Mouse (Mus musculus) gastrocnemius, adult 8-10 months (tissue): ENCODE measurements around the gene Sema4d. TPM values are rescaled to one million over a fixed set of nuclear protein-coding genes. Genes with fewer than 3 reads are reported as not detected.

Experiments
- DNase-seq, 2 experiments: peaks; one replicate each; pipeline ENCODE4 v3.0.0; 2022; ENCODE audit warnings: low spot score in 2 of 2
- total RNA-seq, 4 experiments: library from RNA; stranded (reverse); gene quantifications; 2 replicates each; pipeline ENCODE4 v1.2.4; 2022

Sema4d gene
- total RNA-seq, 4 experiments from 2014 or later = 127 to 151 (median 139) TPM

DNA sequence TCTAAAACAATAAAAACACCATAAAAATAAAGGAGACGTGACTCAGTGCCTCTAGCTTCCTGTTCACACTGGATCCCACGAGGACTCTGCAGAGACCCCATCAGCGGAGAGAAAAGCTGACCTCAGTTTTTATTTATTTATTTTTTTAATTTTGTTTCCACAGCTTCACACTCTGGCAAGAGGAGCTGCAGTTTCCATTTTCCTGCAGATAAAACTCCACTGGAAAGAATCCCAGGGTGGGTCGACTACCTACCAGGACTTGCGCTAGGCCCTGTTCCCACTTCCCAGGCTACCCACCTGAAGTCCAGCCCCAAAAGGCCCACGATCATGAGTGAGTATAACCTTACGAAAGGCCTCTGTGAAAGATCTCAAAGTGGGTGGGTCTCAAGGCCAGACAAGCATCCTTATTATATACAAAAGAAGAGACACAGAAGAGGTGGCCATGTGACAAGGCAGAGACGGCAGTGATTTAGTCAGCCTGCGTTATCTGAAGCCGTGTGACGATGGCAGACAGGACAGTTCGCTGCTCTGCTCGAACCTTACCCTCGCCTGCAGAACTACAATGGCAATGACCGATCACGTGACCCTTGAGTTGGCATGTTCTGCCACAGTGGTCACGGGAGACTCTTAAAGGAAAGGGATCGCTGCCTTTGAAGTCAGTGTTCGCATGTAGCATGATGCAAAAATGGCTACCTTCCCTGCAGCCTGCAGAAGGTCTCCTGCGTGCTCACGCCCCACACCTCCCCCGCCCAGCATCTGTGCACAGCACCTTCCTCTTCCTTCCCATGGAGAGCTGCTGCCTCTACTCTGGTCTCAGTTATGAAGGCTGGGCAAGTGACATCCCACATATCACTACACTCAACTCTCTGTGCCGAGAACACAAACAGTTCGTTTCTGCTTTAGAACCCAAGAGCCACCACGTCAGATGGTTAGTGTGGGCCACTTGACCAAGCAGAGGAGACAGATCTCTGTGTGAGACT, 14.3 kb downstream of the Sema4d start:
- no peak for DNase-seq

DNA sequence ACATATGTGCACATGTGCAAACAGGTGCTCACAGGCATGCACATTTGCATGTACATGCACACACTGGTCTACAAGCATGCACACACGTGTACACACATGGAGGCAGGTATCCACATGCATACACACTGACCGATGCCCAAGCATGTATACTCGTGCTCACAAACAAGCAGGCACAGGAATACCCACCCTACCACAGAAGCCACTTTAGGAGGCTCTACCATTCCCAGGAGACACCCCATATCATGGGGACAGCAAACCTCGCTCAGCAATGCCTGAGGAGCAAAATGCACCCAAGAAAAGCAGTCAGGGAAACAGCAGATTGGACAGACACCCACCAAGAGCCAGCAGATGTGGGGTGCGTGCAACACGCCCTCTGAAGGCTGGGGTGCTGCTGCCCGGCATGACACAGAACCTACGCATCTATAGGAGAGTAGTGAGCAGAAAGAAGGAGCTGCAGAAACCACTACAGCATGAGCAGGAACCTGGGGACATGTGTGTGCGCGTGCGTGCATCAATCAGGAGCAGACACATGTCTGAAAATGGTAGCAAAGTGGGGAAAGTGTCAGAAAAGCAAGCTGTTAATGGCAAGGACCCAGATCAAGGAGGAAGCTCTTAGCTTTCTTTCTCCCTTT, 15.1 kb downstream of the Sema4d start:
- no peak for DNase-seq

GRCm38 (mm10) chr13:51777738-51778274, 15.7 kb downstream of the Sema4d start:
- peak in 1 of 2 experiments; percentile 20 for DNase-seq

DNA sequence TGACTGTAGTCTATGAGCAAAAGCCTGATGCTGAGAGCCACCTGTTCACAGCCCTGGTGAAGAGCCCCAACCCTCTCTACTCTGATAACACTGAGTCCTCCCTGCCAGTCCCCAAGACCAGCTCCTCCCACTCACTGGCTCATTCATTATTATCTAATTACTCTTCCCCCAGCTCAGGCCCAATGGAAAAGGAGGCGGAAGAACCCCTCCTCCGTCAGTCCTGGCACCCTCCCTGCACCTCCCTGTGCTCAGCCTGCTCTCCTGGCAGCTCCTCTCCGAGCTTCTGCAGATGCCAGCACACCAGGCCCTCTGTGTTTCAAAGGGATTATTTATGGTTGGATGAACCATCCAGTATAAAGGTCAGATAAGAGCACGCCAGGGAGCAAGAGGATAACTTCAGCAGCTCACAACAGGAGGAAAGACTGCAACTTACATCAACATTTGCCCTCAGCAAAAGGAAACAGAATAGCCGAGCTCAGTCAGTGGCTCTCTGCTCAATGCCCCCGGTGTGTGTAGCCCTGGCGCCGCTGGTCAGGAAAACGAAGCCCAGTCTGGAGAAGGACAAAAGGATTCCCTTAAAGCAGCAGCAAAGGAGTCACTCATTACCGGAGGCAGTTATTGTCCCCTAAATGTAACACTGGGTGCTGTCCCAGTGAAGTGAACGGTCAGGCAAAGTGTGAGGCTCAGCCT, 16.4 kb downstream of the Sema4d start:
- peak; percentile 81 to 88 for DNase-seq

GRCm38 (mm10) chr13:51776160-51776737, 17.3 kb downstream of the Sema4d start:
- DNase-seq = no peak

DNA sequence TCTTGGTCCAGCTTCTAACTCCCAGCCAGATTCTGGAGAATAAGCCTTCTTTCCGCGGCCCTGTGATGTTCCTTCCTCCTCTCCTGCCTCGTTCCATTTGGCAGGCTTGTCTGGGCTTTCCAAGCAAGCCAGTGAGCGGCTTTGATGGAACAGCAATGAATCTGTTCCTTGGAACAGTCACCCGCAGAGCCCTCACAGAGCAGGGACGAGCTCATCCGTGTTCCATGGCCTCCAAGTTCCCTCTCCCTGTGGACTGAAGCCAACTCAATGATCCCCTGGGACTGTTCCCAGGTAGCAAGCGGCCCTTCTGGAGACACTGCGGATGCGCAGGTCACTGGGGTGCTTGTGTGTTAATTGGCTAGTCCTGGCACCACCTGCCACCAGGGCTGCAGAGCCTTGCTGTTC, 21.7 kb downstream of the Sema4d start:
- DNase-seq = no peak

GRCm38 (mm10) chr13:51770647-51771427, 22.7 kb downstream of the Sema4d start:
- no peak for DNase-seq

DNA sequence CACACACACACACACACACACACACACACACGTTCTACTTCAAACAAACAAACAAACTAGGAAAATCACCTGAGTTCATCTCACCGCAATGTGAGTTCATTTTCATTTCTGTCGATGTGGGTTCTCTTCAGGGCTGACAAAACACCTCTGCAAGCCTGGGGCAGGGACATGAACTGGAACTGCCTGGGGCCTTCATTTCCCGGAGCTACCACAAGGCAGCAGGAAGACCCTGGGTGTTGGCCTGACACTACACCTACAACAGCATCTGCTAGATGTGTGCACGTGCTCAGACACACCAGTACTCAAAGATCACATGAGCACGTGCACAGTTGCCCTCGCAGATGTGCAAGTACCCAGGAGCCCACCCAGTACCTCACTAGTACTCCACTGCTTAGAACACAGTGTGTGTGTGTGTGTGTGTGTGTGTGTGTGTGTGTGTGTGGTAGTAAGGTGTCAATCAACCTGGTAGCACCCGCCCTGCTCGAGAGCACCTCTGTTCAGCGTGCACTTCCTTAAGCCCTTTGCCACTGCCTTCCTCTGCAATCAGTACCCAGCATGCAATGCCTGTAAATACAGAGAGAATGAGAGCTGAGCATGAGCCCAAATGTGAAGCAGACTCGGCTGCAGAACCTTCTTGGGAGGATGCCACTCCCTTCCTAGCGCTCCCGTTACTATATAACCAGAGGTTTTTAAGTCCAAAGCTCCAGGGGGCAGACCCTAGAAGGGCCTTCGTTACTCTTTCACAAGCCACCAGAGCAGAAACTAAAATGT, 25.4 kb downstream of the Sema4d start:
- no peak for DNase-seq

DNA sequence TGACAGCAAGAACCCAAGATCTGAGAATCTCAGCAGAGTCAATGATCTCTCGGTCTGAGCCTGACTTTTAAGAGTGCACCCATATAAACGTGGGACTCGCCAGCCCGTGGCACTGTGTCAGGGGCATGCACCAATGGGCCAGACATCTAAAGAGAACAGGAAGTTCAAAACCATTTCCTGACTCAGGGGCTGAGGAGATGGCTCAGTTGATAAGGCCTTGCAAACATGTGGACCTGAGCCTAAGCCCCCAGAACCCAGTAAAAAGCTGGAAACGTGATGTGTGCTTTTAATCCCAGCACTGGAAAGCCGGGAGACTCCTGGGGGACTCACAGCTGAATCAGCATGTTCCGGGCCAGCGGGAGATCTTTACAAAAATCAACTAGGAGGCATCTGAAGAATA, 26.0 kb downstream of the Sema4d start:
- no peak for DNase-seq

DNA sequence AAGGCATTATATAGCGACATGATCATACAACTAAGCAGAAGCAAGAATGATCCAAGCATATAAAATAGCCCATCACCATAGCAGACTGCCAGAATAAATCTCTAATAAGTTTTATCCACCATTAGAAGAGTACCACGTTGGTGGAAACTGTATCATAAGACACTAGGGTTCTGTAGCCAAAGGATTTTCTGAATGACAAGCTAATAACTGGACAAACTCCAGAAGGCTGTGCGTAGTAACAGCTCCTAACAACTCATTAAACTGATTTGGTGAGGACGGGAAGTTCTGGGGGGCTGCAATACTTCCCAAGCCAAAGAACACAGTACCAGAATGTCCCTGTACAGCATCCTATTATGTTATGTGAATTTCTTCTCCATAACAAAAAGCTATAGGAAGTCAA, 26.8 kb downstream of the Sema4d start:
- no peak for DNase-seq

DNA sequence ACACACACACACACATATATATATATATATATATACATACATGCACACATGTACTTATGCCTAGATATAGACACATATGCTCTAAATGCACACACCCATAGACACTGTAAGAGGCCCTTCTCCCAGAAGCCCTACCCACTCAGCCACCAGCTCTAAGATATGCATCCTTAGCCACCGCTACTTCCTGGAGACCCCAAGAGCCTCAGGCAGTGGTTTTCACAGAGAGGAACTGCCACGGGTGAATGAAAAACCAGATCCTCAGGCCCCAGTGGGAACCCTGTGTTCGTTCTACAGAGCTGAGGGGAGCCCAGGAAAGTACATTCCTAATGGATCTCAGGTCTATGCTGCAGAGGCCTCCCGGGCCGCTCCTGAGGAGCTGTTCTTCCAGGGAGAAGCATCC, 28.2 kb downstream of the Sema4d start:
- no peak for DNase-seq

DNA sequence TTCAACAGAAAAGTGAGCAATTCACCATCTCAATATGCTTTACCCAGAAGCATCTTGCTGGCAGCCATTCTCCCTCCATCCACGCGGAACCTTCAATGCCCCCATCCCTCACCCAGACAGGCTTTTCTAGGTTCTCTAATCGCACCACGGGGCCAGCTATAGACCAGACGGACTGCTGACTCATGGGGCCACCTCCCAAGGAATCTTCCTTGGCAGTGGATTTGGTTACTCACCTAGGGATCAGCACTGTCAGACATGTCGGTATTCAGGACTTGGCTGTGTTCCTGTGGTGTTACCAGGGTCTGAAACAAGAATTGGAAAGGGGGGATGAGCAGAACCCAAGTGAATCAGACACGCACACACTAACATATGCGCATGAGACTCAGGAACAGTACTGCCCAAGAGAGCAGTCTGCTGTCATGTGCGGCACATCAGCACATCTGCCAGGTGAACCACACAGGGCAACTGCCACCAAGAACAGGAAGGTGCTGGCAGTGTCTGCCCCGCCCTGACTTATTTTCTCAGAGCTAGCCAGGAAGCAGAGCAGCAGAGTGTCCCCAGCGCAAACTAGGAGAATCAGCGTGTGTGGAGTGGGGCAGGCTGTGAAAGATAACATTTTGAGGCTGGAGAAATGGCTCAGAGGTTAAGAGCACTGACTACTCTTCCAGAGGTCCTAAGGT, 30.4 kb downstream of the Sema4d start:
- DNase-seq = no peak

DNA sequence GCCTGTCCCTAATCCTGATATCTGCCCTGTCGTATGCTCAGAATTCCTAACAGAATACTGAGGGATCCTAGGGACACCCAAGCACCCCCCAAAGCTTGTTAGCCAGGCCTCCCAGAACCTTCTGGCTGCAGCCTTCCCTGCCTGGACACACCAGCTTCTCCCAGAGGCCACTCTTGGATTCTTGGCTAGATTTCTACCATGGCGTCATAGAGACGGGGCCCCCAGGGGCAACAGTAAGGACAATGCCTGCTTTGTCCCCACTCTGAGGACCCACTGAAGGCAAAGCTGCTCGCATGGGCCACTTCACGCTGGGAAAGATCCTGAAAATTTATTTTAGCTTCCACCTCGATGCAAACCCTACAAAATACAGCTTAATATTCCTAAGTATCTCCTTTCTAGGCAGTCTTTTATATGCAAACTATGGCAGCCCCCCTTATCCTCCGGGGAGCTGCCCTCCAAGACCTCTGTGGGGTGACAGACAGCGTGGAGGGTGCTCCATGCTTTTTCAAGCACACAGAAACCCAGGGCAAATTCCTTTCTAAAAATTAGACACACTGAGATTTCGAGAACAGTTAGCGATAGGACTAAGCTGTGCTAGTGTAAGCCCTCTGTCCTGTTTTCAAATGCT, 32.2 kb downstream of the Sema4d start:
- no peak for DNase-seq

DNA sequence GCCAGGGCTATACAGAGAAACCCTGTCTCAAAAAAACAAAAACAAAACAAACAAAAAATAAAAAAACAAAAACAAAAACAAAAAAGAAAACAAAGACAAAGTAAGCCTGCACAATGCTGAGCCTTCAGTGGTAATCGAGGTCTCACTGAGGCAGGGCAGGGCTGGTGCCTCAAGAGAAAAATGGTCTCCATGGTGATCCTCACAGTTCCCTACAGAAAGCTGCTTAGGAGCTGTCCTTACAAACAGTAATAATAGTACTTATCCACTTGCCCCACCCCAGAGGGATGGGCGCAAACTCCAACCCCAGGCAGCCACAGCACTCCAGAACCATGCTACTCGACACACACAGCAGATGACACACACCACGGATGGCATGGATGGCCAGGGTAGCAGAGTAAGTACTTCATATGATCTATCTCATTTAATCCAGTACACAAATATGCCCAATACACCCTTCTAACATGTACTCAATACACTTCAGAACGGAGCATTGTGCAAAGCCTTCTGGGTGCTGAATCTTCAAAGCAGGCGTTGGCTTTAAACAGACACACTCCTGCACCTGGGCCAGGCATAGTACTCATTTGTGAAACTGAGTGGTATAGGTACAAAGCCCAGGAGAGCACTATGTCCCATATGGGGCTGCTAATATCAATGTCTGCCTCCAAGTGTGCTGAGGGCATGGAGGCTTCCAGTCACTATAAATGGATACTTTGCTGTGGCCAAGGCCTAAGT, 34.1 kb downstream of the Sema4d start:
- no peak for DNase-seq

- DNase-seq = no peak
These were observed 35.1 kb downstream of the Sema4d start for GRCm38 (mm10) chr13:51758428-51758827.

DNA sequence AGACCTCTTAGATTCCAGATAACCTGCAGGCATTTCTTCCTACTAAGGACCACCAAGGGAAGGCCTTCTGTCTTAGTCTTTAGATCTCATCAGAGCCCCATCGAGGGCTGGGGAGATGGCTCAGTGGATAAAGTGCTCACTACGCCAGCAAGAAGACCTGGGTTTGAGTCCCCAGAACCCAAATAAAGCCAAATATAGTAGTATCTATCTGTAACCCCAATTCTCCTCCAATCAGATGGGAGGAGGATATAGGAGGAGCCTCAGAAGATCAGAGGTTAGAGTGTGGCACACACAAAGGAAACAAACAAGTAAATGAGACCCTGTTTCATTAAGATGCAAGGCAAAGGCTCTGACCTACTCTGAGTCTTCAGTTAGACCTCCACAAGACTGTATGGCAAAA, 36.4 kb downstream of the Sema4d start:
- DNase-seq = no peak

- peak in 1 of 2 experiments; percentile 37 for DNase-seq
These were observed 37.0 kb downstream of the Sema4d start for GRCm38 (mm10) chr13:51756563-51756962.

GRCm38 (mm10) chr13:51756019-51756418, 37.5 kb downstream of the Sema4d start:
- DNase-seq = no peak
